Mouse (Mus musculus): Measurements from ENCODE around the gene Retnlb. TPM values are rescaled to one million over a fixed set of nuclear protein-coding genes. Genes with fewer than 3 reads are reported as not detected.
"Not testable (repeated sequence)": the region's sequence is repeated elsewhere in the genome, so short reads cannot be mapped to it uniquely, and the experiment has no call there.

The Retnlb gene
- polyA plus RNA-seq, 1 experiment from 2014 or later: not detected

DNA sequence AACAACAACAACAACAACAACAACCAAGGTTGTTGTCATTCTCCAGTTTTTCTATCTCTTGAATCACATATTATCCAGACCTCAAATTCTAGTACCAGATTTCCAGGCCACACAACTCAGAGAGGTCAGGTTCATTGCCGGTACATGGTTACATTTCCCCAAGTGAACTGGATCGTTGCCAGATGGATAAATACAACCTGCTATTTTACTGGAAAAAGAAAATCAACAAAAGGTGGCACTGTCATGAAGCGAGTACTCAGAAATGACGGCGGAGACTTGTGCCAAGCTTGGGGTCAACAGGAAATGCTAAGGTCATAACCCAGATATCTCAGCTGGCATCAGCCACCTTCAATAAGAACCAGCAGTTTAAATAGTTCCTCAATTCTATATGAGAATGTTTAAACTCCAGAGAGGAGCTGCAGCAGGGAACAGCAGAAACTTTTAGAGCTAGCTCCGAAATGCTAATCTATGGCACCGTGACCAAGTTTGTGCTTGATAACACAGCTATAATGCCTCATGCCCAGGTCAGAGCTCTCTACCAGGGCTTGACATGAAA lies 4.7 kb upstream of the Retnlb start:
- no peak overlapping the region for H3K4me2 ChIP-seq
- no peaks in the 10 kb centered on the region for H3K36me3 ChIP-seq
- H3K27me3 ChIP-seq: no peaks in the 10 kb centered on the region
- no peak overlapping the region for H3K4me3 ChIP-seq (replicated peaks)
- no peaks in the 10 kb centered on the region for H3K9me3 ChIP-seq
- no peaks in the 10 kb centered on the region for H3K4me1 ChIP-seq (replicated peaks)
- H3K9ac ChIP-seq (replicated peaks): no peak overlapping the region
- no peak overlapping the region for H3K27ac ChIP-seq
- 73% methylated on average over 7 of the region's 7 CpGs for WGBS
- no peak for ATAC-seq (ENCODE audit: insufficient number of reproducible peaks, insufficient read depth, low FRiP score, low TSS enrichment, low read depth)

DNA sequence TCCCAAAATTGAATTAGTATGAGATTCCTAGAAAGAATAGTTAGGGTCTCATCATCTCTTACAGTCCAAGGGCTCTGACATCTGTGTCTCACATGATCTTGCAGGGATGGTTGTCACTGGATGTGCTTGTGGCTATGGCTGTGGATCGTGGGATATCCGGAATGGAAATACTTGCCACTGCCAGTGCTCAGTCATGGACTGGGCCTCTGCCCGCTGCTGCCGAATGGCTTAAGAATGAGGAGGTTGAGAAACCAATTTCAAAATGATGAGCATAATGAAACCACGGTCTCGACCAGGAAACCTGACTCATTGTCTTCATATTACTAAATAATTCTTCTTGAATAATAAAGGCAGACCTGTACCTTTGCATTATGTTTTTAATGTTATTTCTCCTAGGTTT lies 1.9 kb downstream of the Retnlb start:
- no peaks in the 10 kb centered on the region for H3K36me3 ChIP-seq
- no peak for ATAC-seq (ENCODE audit: insufficient number of reproducible peaks, insufficient read depth, low FRiP score, low TSS enrichment, low read depth)
- WGBS: 94% methylated on average over 6 of the region's 6 CpGs
- no peak overlapping the region for H3K9ac ChIP-seq (replicated peaks)
- H3K4me2 ChIP-seq: no peak overlapping the region
- no peaks in the 10 kb centered on the region for H3K9me3 ChIP-seq
- no peaks in the 10 kb centered on the region for H3K4me1 ChIP-seq (replicated peaks)
- H3K27me3 ChIP-seq: no peaks in the 10 kb centered on the region
- no peak overlapping the region for H3K4me3 ChIP-seq (replicated peaks)
- no peak overlapping the region for H3K27ac ChIP-seq

DNA sequence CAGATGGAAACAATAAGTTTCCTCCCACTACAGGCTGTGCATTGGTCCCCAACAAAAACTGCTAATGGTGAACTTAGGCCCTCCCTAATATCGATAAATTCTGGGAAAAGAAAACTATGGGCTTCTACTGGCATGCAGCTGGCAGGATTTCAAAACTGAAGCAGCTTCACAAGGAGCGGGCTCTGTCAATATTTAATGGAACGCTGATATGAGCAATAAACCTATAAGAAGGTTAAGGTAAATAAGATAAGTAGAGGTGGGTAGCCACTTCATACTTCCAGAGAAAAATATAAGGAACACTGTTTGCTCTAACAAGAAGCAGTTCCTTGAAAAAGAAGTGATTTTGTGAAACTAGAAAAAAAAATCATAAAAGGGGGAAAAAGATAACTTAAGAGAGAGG lies 9.8 kb downstream of the Retnlb start:
- Histone ChIP-seq H3K4me1 (replicated peaks) (no peaks in the 10 kb centered on the region), H3K36me3 (no peaks in the 10 kb centered on the region), H3K9me3 (no peaks in the 10 kb centered on the region), H3K9ac (replicated peaks) (no peak overlapping the region), H3K27me3 (no peaks in the 10 kb centered on the region), H3K27ac (no peak overlapping the region), H3K4me2 (no peak overlapping the region), H3K4me3 (replicated peaks) (no peak overlapping the region)
- ATAC-seq (ENCODE audit: insufficient number of reproducible peaks, insufficient read depth, low FRiP score, low TSS enrichment, low read depth): no peak
- WGBS: 88% methylated on average over 3 of the region's 3 CpGs

DNA sequence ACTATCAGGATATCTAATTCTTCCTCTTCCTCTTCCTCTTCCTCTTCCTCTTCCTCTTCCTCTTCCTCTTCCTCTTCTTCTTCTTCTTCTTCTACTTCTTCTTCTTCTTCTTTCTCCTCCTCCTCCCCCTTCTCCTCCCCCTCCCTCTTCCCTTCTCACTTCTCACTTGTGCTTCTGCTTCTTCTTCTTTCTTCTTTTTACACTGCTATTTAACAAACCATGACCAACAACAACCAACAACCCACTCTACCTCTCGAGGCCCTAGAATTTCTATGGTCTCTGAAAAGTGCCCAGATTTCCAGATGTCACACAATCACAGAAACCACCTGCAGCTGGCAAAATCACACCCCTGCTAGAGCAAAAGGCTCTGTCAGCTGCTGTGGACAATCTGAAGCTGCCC lies 11.0 kb downstream of the Retnlb start:
- ATAC-seq (ENCODE audit: insufficient number of reproducible peaks, insufficient read depth, low FRiP score, low TSS enrichment, low read depth): no peak
- Histone ChIP-seq H3K27ac (no peak overlapping the region), H3K9me3 (no peaks in the 10 kb centered on the region), H3K4me3 (replicated peaks) (no peak overlapping the region), H3K36me3 (no peaks in the 10 kb centered on the region), H3K4me2 (no peak overlapping the region), H3K27me3 (no peaks in the 10 kb centered on the region), H3K4me1 (replicated peaks) (no peaks in the 10 kb centered on the region), H3K9ac (replicated peaks) (no peak overlapping the region)
- WGBS: 36% methylated on average over 1 of the region's 1 CpGs

DNA sequence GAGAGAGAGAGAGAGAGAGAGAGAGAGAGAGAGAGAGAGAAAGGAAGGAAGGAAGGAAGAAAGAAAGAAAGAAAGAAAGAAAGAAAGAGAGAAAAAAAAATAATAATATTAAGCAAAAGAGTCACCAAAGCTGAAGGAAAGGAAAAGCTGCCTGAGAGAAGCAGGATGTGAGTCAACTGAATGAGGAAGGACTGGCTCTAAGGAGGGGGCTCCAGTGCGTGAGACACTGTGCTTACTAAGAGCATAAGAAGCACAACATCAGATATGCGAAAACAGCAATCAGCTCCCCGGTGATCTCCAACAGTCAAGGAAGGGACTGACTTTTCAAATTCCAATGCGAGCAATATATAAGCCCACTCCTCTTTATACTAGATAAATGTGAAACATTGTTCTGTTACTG lies 12.4 kb downstream of the Retnlb start:
- H3K4me1 ChIP-seq (replicated peaks): no peaks in the 10 kb centered on the region
- no peak overlapping the region for H3K9ac ChIP-seq (replicated peaks)
- no peak overlapping the region for H3K27ac ChIP-seq
- no peaks in the 10 kb centered on the region for H3K36me3 ChIP-seq
- H3K9me3 ChIP-seq: no peaks in the 10 kb centered on the region
- H3K4me3 ChIP-seq (replicated peaks): no peak overlapping the region
- 86% methylated on average over 4 of the region's 4 CpGs for WGBS
- H3K27me3 ChIP-seq: no peaks in the 10 kb centered on the region
- ATAC-seq (ENCODE audit: insufficient number of reproducible peaks, insufficient read depth, low FRiP score, low TSS enrichment, low read depth): no peak
- no peak overlapping the region for H3K4me2 ChIP-seq

DNA sequence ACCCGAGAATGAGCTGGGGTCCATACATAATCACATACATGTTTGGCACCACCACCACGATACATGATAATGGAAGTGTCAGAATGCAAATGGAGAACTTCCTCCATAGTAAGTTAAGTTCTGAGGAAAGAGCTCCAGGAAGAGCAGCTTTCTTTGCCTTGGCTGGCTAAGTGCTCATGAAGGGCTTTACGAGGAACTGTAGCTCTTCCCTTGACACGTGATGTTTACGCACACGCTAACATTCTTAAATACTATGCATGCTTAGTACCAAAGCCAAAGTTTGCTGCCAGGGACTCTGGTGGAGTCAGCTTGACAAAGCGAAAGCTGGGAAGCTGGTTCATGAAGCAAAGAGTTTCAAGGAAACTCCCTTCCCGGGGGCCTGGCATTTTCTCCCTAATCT lies 15.4 kb downstream of the Retnlb start:
- H3K9me3 ChIP-seq: no peaks in the 10 kb centered on the region
- no peak overlapping the region for H3K9ac ChIP-seq (replicated peaks)
- H3K4me3 ChIP-seq (replicated peaks): no peak overlapping the region
- no peak overlapping the region for H3K27ac ChIP-seq
- no peak for ATAC-seq (ENCODE audit: insufficient number of reproducible peaks, insufficient read depth, low FRiP score, low TSS enrichment, low read depth)
- H3K4me2 ChIP-seq: no peak overlapping the region
- H3K36me3 ChIP-seq: no peaks in the 10 kb centered on the region
- H3K4me1 ChIP-seq (replicated peaks): no peaks in the 10 kb centered on the region
- no peaks in the 10 kb centered on the region for H3K27me3 ChIP-seq
- 67% methylated on average over 8 of the region's 8 CpGs for WGBS

DNA sequence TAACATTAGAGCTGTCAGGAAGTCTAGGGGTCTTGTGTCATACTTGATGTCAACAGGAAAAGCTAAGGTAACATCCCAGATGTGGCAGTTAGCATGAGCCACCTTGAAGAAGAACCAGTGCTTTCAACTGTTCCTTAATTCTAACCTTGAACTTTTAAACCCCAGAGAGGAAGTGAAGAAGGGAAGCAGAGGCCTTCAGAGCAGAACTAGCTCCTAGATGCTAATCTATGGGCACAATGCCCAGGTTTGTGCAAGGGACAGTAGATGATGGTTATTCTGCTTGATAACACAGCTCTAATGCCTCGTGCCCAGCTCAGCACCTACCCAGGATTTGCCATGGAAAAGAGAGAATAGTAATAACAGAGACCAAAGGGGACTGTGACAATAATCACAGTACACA lies 17.0 kb downstream of the Retnlb start:
- not testable (repeated sequence) for H3K36me3 ChIP-seq; H3K27ac ChIP-seq; H3K9me3 ChIP-seq; H3K4me3 ChIP-seq (replicated peaks); H3K9ac ChIP-seq (replicated peaks); H3K4me2 ChIP-seq; ATAC-seq (ENCODE audit: insufficient number of reproducible peaks, insufficient read depth, low FRiP score, low TSS enrichment, low read depth); H3K27me3 ChIP-seq; H3K4me1 ChIP-seq (replicated peaks)
- 72% methylated on average over 1 of the region's 1 CpGs for WGBS

DNA sequence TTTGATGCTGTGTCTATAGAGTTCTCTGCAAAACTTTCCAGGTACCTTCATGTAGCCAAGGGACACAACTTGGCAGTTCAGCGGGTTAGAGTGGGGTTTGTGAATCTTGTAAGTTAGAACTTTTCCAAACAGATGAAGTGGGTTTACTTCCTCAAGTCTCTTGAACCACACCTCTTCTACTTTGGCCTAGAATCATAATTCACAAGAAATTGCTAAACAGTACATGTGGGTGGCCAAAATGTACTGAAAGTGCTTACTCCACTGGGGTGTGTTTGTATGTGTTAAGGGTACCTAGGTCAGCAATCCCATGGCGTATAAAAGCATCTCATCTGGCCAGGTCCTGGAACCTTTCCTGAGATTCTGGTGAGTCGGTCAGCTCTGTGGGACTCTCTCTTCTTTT lies 25.6 kb downstream of the Retnlb start, which contains the start of gene Retnla:
Gene Retnla (plus strand): TSS at position 286 of the 400 bp plus-strand sequence.
- Histone ChIP-seq H3K27ac (no peak within 1 kb of the TSS), H3K36me3 (no peaks in the 10 kb centered on the region), H3K4me3 (replicated peaks) (no peak within 1 kb of the TSS), H3K27me3 (no peaks in the 10 kb centered on the region), H3K9me3 (no peaks in the 10 kb centered on the region), H3K4me2 (no peak within 1 kb of the TSS), H3K4me1 (replicated peaks) (no peaks in the 10 kb centered on the region), H3K9ac (replicated peaks) (no peak within 1 kb of the TSS)
- no peak for ATAC-seq (ENCODE audit: insufficient number of reproducible peaks, insufficient read depth, low FRiP score, low TSS enrichment, low read depth)
- WGBS: 84% methylated on average over 3 of the region's 3 CpGs

DNA sequence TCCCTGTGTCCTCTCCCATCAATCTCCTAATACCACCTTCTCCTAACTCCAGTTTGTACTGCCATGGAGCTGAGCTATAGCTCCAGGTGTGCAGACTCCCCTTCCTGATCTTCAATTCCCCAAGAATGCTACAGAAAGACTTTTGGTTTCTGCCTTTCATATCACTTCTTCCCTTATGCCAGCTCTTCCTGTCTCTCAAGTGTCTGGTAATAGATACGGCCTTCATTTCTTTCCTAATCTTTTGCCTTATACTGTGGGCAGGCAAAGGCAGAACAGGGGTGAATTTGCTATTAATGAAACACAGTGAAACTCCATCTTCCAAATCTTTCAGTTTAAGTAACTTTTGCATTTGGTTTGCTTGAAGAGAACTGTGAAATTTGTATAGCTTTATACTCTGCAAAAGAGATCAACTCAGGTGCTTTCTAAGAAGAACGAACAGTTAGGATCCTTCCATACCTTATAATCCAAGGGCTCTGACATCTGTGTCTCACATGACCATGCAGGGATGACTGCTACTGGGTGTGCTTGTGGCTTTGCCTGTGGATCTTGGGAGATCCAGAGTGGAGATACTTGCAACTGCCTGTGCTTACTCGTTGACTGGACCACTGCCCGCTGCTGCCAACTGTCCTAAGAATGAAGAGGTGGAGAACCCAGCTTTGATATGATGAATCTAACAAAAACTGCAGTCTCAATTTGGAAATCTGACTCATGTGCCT lies 27.2 kb downstream of the Retnlb start:
- 89% methylated on average over 4 of the region's 4 CpGs for WGBS
- no peak overlapping the region for H3K9ac ChIP-seq (replicated peaks)
- H3K4me3 ChIP-seq (replicated peaks): no peak overlapping the region
- no peaks in the 10 kb centered on the region for H3K36me3 ChIP-seq
- no peaks in the 10 kb centered on the region for H3K9me3 ChIP-seq
- H3K27ac ChIP-seq: no peak overlapping the region
- H3K27me3 ChIP-seq: no peaks in the 10 kb centered on the region
- H3K4me2 ChIP-seq: no peak overlapping the region
- no peaks in the 10 kb centered on the region for H3K4me1 ChIP-seq (replicated peaks)
- no peak for ATAC-seq (ENCODE audit: insufficient number of reproducible peaks, insufficient read depth, low FRiP score, low TSS enrichment, low read depth)

DNA sequence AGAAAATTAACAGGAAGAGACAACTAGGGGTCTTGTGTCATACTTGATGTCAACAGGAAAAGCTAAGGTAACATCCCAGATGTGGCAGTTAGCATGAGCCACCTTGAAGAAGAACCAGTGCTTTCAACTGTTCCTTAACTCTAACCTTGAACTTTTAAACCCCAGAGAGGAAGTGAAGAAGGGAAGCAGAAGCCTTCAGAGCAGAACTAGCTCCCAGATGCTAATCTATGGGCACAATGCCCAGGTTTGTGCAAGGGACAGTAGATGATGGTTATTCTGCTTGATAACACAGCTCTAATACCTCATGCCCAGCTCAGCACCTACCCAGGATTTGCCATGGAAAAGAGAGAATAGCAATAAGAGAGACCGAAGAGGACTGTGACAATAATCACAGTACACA lies 48.3 kb downstream of the Retnlb start:
- not testable (repeated sequence) for H3K4me1 ChIP-seq (replicated peaks); H3K4me3 ChIP-seq (replicated peaks); ATAC-seq (ENCODE audit: insufficient number of reproducible peaks, insufficient read depth, low FRiP score, low TSS enrichment, low read depth); H3K9me3 ChIP-seq; H3K27ac ChIP-seq; H3K27me3 ChIP-seq; H3K9ac ChIP-seq (replicated peaks); H3K4me2 ChIP-seq; H3K36me3 ChIP-seq
- WGBS: 95% methylated on average over 1 of the region's 1 CpGs

DNA sequence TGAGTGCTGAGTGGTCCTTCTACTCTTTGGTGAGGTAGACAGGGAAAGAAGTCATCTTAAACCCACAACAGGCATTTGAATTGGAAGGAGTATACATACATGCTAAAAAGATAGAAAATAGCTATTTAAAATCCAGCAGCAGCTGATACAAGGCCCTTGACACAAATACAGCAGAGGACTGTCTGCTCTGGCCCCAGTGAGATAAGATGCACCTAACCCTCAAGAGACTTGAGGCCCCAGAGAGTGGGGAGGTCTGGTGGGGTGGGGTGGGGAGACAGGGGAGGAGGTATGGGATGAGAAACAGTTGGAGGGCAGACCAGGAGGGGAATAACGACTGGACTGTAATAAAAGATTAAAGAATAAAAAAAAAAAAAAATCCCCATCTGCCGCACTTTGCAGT lies 51.0 kb downstream of the Retnlb start:
- Histone ChIP-seq H3K9me3 (no peaks in the 10 kb centered on the region), H3K4me3 (replicated peaks) (no peak overlapping the region), H3K9ac (replicated peaks) (no peak overlapping the region), H3K27me3 (no peaks in the 10 kb centered on the region), H3K36me3 (no peaks in the 10 kb centered on the region), H3K4me2 (no peak overlapping the region), H3K4me1 (replicated peaks) (no peaks in the 10 kb centered on the region), H3K27ac (no peak overlapping the region)
- 63% methylated on average over 2 of the region's 2 CpGs for WGBS
- ATAC-seq (ENCODE audit: insufficient number of reproducible peaks, insufficient read depth, low FRiP score, low TSS enrichment, low read depth): no peak

All from limb, embryonic 12.5 days (tissue).